In the genomic region with DNA sequence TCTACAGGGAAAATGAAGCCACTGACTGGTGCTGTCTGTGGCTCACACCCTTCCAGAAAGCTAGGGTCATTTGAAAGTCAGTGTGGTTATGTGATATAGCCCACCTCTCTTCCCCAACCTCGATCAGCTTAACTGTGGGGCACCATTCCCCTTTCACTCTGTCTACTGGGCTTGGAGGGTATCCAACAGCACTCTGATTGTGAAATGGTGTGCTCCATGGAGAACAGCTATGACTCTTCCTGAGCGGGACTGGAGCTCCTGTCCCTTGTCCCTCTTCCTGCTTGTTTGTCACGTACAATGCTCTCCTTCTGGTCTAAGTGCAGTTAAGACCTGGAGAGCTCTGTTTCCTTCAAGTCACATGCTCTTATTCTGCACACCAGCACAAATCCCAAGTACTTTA, we compare ENCODE assay signal across 27 mouse cellular contexts. TPM values are rescaled to one million over a fixed set of nuclear protein-coding genes. Genes with fewer than 3 reads are reported as not detected.
DNase-seq lines count a peak whose midpoint lies in the region; ATAC-seq and TF ChIP-seq lines count a peak whose summit lies in the region.
"Had no signal": no experiment of that assay in that cellular context is flagged by ENCODE, and none has a peak within 500 bp of the region (broad histone marks: within the 10 kb centered on the region; RNA-seq: fewer than 3 reads in every experiment).

No protein-coding gene starts in this region.

- H3K27ac ChIP-seq in intestine, embryonic 16.5 days (ENCODE audit: low read length): no peak overlapping the region
- no peak overlapping the region for H3K27ac ChIP-seq in intestine, embryonic 15.5 days
- H3K27ac ChIP-seq in lung, embryonic 14.5 days (ENCODE audit: low read depth): no peak overlapping the region
- peak overlapping the region; percentile 24; the same call in 1 of the 2 replicates for H3K27ac ChIP-seq in stomach, postnatal 0 days (replicated peaks)
- H3K27ac ChIP-seq in layer of hippocampus, adult 2 months: no peak overlapping the region
- H3K27ac ChIP-seq: heart, adult 2 months; hindbrain, embryonic 12.5 days; limb, embryonic 10.5 days; macrophage; midbrain, embryonic 12.5 days had no signal

- no peak overlapping the region for H3K4me2 ChIP-seq in intestine, embryonic 16.5 days (ENCODE audit: low read depth, low read length)
- no peak overlapping the region for H3K4me2 ChIP-seq in intestine, embryonic 15.5 days (replicated peaks)
- no peak overlapping the region for H3K4me2 ChIP-seq in lung, embryonic 14.5 days
- no peak overlapping the region for H3K4me2 ChIP-seq in stomach, postnatal 0 days (replicated peaks; ENCODE audit: low read depth)
- H3K4me2 ChIP-seq: hindbrain, embryonic 12.5 days; midbrain, embryonic 12.5 days had no signal

- DNase-seq in adrenal gland, adult 2 months: peak; percentile 19
- no peak for DNase-seq in adrenal gland, adult 18-20 months (ENCODE audit: low spot score in 2 of 2)
- DNase-seq in lung, embryonic 14.5 days: peak; percentile 14
- DNase-seq in stomach, postnatal 0 days (ENCODE audit: low spot score): no peak
- DNase-seq in layer of hippocampus, adult 2 months (ENCODE audit: low spot score in 2 of 2): no peak
- DNase-seq: cerebellum, postnatal 25 days; gastrocnemius, postnatal 14 days; heart, adult 2 months; right cerebral cortex, postnatal 25 days; thymus, postnatal 36 days had no signal

- no peak overlapping the region for H3K4me3 ChIP-seq in intestine, embryonic 16.5 days (ENCODE audit: low read length)
- no peak overlapping the region for H3K4me3 ChIP-seq in intestine, embryonic 15.5 days (replicated peaks)
- no peak overlapping the region for H3K4me3 ChIP-seq in lung, embryonic 14.5 days (ENCODE audit: low read depth, low read length)
- H3K4me3 ChIP-seq in stomach, postnatal 0 days (ENCODE audit: low read depth, low read length): no peak overlapping the region
- no peak overlapping the region for H3K4me3 ChIP-seq in layer of hippocampus, adult 2 months
- H3K4me3 ChIP-seq: heart, adult 2 months; hindbrain, embryonic 12.5 days; limb, embryonic 10.5 days; midbrain, embryonic 12.5 days had no signal

- ATAC-seq in intestine, embryonic 16.5 days: peak; percentile 5; the same call in 1 of the 2 replicates
- no peak for ATAC-seq in intestine, embryonic 15.5 days
- ATAC-seq in lung, embryonic 14.5 days (ENCODE audit: insufficient read depth): no peak
- no peak for ATAC-seq in stomach, postnatal 0 days (ENCODE audit: low FRiP score, low TSS enrichment)
- no peak for ATAC-seq in megakaryocyte progenitor cell, adult 5-6 weeks (replicated peaks; ENCODE audit: poor library complexity)
- ATAC-seq: CD4-positive, CD25-positive, alpha-beta regulatory T cell, adult 4 months; inflammation-experienced regulatory T-cells, adult 6 months had no signal

- peaks cover 17% of the 10 kb centered on the region for H3K4me1 ChIP-seq in intestine, embryonic 16.5 days (ENCODE audit: control insufficient read depth, insufficient read depth, low read length)
- peaks cover 9% of the 10 kb centered on the region; the same call in 1 of the 2 replicates for H3K4me1 ChIP-seq in intestine, embryonic 15.5 days (replicated peaks)
- H3K4me1 ChIP-seq in lung, embryonic 14.5 days (ENCODE audit: insufficient read depth): peaks cover 4% of the 10 kb centered on the region; the same call in 1 of the 2 replicates
- no peaks in the 10 kb centered on the region for H3K4me1 ChIP-seq in stomach, postnatal 0 days (replicated peaks; ENCODE audit: control insufficient read depth, insufficient read depth)

- no peaks in the 10 kb centered on the region for H3K27me3 ChIP-seq in intestine, embryonic 16.5 days (replicated peaks; ENCODE audit: control insufficient read depth, insufficient read depth, low read length)
- no peaks in the 10 kb centered on the region for H3K27me3 ChIP-seq in intestine, embryonic 15.5 days (replicated peaks)
- no peaks in the 10 kb centered on the region for H3K27me3 ChIP-seq in lung, embryonic 14.5 days (ENCODE audit: insufficient read depth, low read length)
- H3K27me3 ChIP-seq in stomach, postnatal 0 days (ENCODE audit: control insufficient read depth, insufficient read depth, low read length): no peaks in the 10 kb centered on the region
- H3K27me3 ChIP-seq: hindbrain, embryonic 12.5 days; midbrain, embryonic 12.5 days had no signal

- H3K9ac ChIP-seq in intestine, embryonic 16.5 days (ENCODE audit: low read depth, low read length): no peak overlapping the region
- no peak overlapping the region for H3K9ac ChIP-seq in intestine, embryonic 15.5 days
- H3K9ac ChIP-seq in lung, embryonic 14.5 days: no peak overlapping the region
- H3K9ac ChIP-seq in stomach, postnatal 0 days (ENCODE audit: low read length): no peak overlapping the region
- H3K9ac ChIP-seq: hindbrain, embryonic 12.5 days; midbrain, embryonic 12.5 days had no signal

- H3K36me3 ChIP-seq in intestine, embryonic 16.5 days (ENCODE audit: control insufficient read depth, insufficient read depth, low read length): peaks cover 12% of the 10 kb centered on the region
- H3K36me3 ChIP-seq in intestine, embryonic 15.5 days: peaks cover 25% of the 10 kb centered on the region
- H3K36me3 ChIP-seq in lung, embryonic 14.5 days (ENCODE audit: insufficient read depth): peaks cover 69% of the 10 kb centered on the region
- peaks cover 24% of the 10 kb centered on the region for H3K36me3 ChIP-seq in stomach, postnatal 0 days (ENCODE audit: control insufficient read depth, insufficient read depth, low read length)

- H3K9me3 ChIP-seq in intestine, embryonic 16.5 days (ENCODE audit: control insufficient read depth, low read length): no peaks in the 10 kb centered on the region
- H3K9me3 ChIP-seq in intestine, embryonic 15.5 days: no peaks in the 10 kb centered on the region
- H3K9me3 ChIP-seq in lung, embryonic 14.5 days (ENCODE audit: low read depth, low read length): no peaks in the 10 kb centered on the region
- H3K9me3 ChIP-seq in stomach, postnatal 0 days (ENCODE audit: control insufficient read depth, low read length): no peaks in the 10 kb centered on the region
- H3K9me3 ChIP-seq: G1E; hindbrain, embryonic 12.5 days; limb, embryonic 10.5 days; midbrain, embryonic 12.5 days had no signal

- TF ChIP-seq CTCF in lung, embryonic 14.5 days (IDR thresholded peaks at IDR 0.05; ENCODE audit: low read depth): no peak
- TF ChIP-seq CTCF in stomach, postnatal 0 days (IDR thresholded peaks at IDR 0.05; ENCODE audit: low read depth): no peak
- TF ChIP-seq CTCF in layer of hippocampus, adult 2 months (conservative IDR thresholded peaks at IDR 0.05): no peak

- TF ChIP-seq EP300 in stomach, postnatal 0 days (optimal IDR thresholded peaks at IDR 0.05): no peak

- WGBS in intestine, embryonic 16.5 days: 81% methylated on average over 3 of the region's 3 CpGs
- 77% methylated on average over 3 of the region's 3 CpGs for WGBS in intestine, embryonic 15.5 days
- 75% methylated on average over 3 of the region's 3 CpGs for WGBS in lung, embryonic 14.5 days
- WGBS in stomach, postnatal 0 days: 67% methylated on average over 3 of the region's 3 CpGs

RNA-seq across cellular contexts. Expression of gene Isca1, which starts 5.6 kb away (rescaled TPM):
- 100 to 1,000 TPM; 104 to 107 TPM for total RNA-seq in adrenal gland, adult 2 months (2021)
- 59.3 and 60.1 TPM in 2 replicates for polyA plus RNA-seq in adrenal gland, adult 2 months (2012; rRNA removed)
- total RNA-seq in adrenal gland, adult 18-20 months (2021): 100 to 1,000 TPM; 105 to 135 TPM
- 131 and 133 TPM in 2 replicates for polyA plus RNA-seq in intestine, embryonic 16.5 days (2015; fragmentation: Nextera tagmentation; extraction: Ambion mirVana)
- polyA plus RNA-seq in intestine, embryonic 15.5 days (2015; fragmentation: Nextera tagmentation; extraction: Ambion mirVana): 114 and 117 TPM in 2 replicates
- 105 and 121 TPM in 2 replicates for polyA plus RNA-seq in lung, embryonic 14.5 days (2014; fragmentation: Nextera tagmentation; extraction: Ambion mirVana)
- polyA plus RNA-seq in stomach, postnatal 0 days (2015; fragmentation: Nextera tagmentation; extraction: Ambion mirVana): 73.4 and 77.1 TPM in 2 replicates
- total RNA-seq in megakaryocyte progenitor cell, adult 5-6 weeks (2015): 65.4 and 74.1 TPM in 2 replicates
- total RNA-seq in megakaryocyte progenitor cell, adult 5-6 weeks (2017): 29.9 and 34.0 TPM in 2 replicates
- total RNA-seq in layer of hippocampus, adult 2 months (2021): 100 to 1,000 TPM; 138 to 142 TPM

RNA-seq across cellular contexts. Expression of gene Gm49354, which starts 6.9 kb away (rescaled TPM):
- not detected for total RNA-seq in adrenal gland, adult 2 months (2021)
- not detected in 2 replicates for polyA plus RNA-seq in adrenal gland, adult 2 months (2012; rRNA removed)
- not detected for total RNA-seq in adrenal gland, adult 18-20 months (2021)
- polyA plus RNA-seq in intestine, embryonic 16.5 days (2015; fragmentation: Nextera tagmentation; extraction: Ambion mirVana): not detected in 2 replicates
- not detected in 2 replicates for polyA plus RNA-seq in intestine, embryonic 15.5 days (2015; fragmentation: Nextera tagmentation; extraction: Ambion mirVana)
- not detected in 2 replicates for polyA plus RNA-seq in lung, embryonic 14.5 days (2014; fragmentation: Nextera tagmentation; extraction: Ambion mirVana)
- not detected in 2 replicates for polyA plus RNA-seq in stomach, postnatal 0 days (2015; fragmentation: Nextera tagmentation; extraction: Ambion mirVana)
- not detected in 2 replicates for total RNA-seq in megakaryocyte progenitor cell, adult 5-6 weeks (2015)
- total RNA-seq in megakaryocyte progenitor cell, adult 5-6 weeks (2017): not detected in 2 replicates
- not detected for total RNA-seq in layer of hippocampus, adult 2 months (2021)
- total RNA-seq: adrenal gland, postnatal 4 days; G1E; gastrocnemius, postnatal 14 days; heart, adult 2 months; layer of hippocampus, adult 18-20 months; left cerebral cortex, adult 18-20 months had no signal
- polyA plus RNA-seq: CD4-positive, CD25-positive, alpha-beta regulatory T cell, adult 4 months; forebrain, embryonic 11.5 days; heart, adult 2 months; hindbrain, embryonic 12.5 days; inflammation-experienced regulatory T-cells, adult 6 months; kidney, embryonic 16.5 days; limb, embryonic 10.5 days; macrophage; midbrain, embryonic 12.5 days; neural tube, embryonic 14.5 days; testis, adult 2 months had no signal

RNA-seq across cellular contexts. Expression of gene 1700014D04Rik, which starts 28.6 kb away (rescaled TPM):
- not detected for total RNA-seq in adrenal gland, adult 2 months (2021)
- polyA plus RNA-seq in adrenal gland, adult 2 months (2012; rRNA removed): 0.03 TPM in 1 of 2 replicates, not detected in the other
- not detected for total RNA-seq in adrenal gland, adult 18-20 months (2021)
- not detected in 2 replicates for polyA plus RNA-seq in intestine, embryonic 16.5 days (2015; fragmentation: Nextera tagmentation; extraction: Ambion mirVana)
- polyA plus RNA-seq in intestine, embryonic 15.5 days (2015; fragmentation: Nextera tagmentation; extraction: Ambion mirVana): not detected in 2 replicates
- 0.24 TPM in 1 of 2 replicates, not detected in the other for polyA plus RNA-seq in lung, embryonic 14.5 days (2014; fragmentation: Nextera tagmentation; extraction: Ambion mirVana)
- 0.02 TPM in 1 of 2 replicates, not detected in the other for polyA plus RNA-seq in stomach, postnatal 0 days (2015; fragmentation: Nextera tagmentation; extraction: Ambion mirVana)
- 0.10 TPM in 1 of 2 replicates, not detected in the other for total RNA-seq in megakaryocyte progenitor cell, adult 5-6 weeks (2015)
- not detected in 2 replicates for total RNA-seq in megakaryocyte progenitor cell, adult 5-6 weeks (2017)
- under 1 TPM; 0.31 to 0.86 TPM for total RNA-seq in layer of hippocampus, adult 2 months (2021)
- total RNA-seq: gastrocnemius, postnatal 14 days; heart, adult 2 months had no signal
- polyA plus RNA-seq: CD4-positive, CD25-positive, alpha-beta regulatory T cell, adult 4 months; G1E; heart, adult 2 months; hindbrain, embryonic 12.5 days; inflammation-experienced regulatory T-cells, adult 6 months; kidney, embryonic 16.5 days; macrophage; midbrain, embryonic 12.5 days had no signal

RNA-seq across cellular contexts. Expression of gene Spata31d1d, which starts 43.6 kb away (rescaled TPM):
- not detected for total RNA-seq in adrenal gland, adult 2 months (2021)
- not detected in 2 replicates for polyA plus RNA-seq in adrenal gland, adult 2 months (2012; rRNA removed)
- total RNA-seq in adrenal gland, adult 18-20 months (2021): not detected
- not detected in 2 replicates for polyA plus RNA-seq in intestine, embryonic 16.5 days (2015; fragmentation: Nextera tagmentation; extraction: Ambion mirVana)
- polyA plus RNA-seq in intestine, embryonic 15.5 days (2015; fragmentation: Nextera tagmentation; extraction: Ambion mirVana): not detected in 2 replicates
- polyA plus RNA-seq in lung, embryonic 14.5 days (2014; fragmentation: Nextera tagmentation; extraction: Ambion mirVana): not detected in 2 replicates
- not detected in 2 replicates for polyA plus RNA-seq in stomach, postnatal 0 days (2015; fragmentation: Nextera tagmentation; extraction: Ambion mirVana)
- not detected in 2 replicates for total RNA-seq in megakaryocyte progenitor cell, adult 5-6 weeks (2015)
- not detected in 2 replicates for total RNA-seq in megakaryocyte progenitor cell, adult 5-6 weeks (2017)
- total RNA-seq in layer of hippocampus, adult 2 months (2021): not detected
- total RNA-seq: adrenal gland, postnatal 4 days; gastrocnemius, postnatal 14 days; heart, adult 2 months; layer of hippocampus, adult 18-20 months; left cerebral cortex, adult 18-20 months had no signal
- polyA plus RNA-seq: CD4-positive, CD25-positive, alpha-beta regulatory T cell, adult 4 months; forebrain, embryonic 11.5 days; G1E; hindbrain, embryonic 12.5 days; inflammation-experienced regulatory T-cells, adult 6 months; kidney, embryonic 16.5 days; limb, embryonic 10.5 days; macrophage; midbrain, embryonic 12.5 days; neural tube, embryonic 14.5 days had no signal

RNA-seq across cellular contexts. Expression of gene Tut7, which starts 47.8 kb away (rescaled TPM):
- total RNA-seq in adrenal gland, adult 2 months (2021): 10 to 100 TPM; 60.9 to 79.3 TPM
- polyA plus RNA-seq in adrenal gland, adult 2 months (2012; rRNA removed): 14.8 and 16.4 TPM in 2 replicates
- 10 to 100 TPM; 63.0 to 64.1 TPM for total RNA-seq in adrenal gland, adult 18-20 months (2021)
- 36.1 and 38.7 TPM in 2 replicates for polyA plus RNA-seq in intestine, embryonic 16.5 days (2015; fragmentation: Nextera tagmentation; extraction: Ambion mirVana)
- 41.7 and 43.6 TPM in 2 replicates for polyA plus RNA-seq in intestine, embryonic 15.5 days (2015; fragmentation: Nextera tagmentation; extraction: Ambion mirVana)
- 44.3 and 44.6 TPM in 2 replicates for polyA plus RNA-seq in lung, embryonic 14.5 days (2014; fragmentation: Nextera tagmentation; extraction: Ambion mirVana)
- 29.1 and 31.6 TPM in 2 replicates for polyA plus RNA-seq in stomach, postnatal 0 days (2015; fragmentation: Nextera tagmentation; extraction: Ambion mirVana)
- total RNA-seq in megakaryocyte progenitor cell, adult 5-6 weeks (2015): 55.9 and 65.0 TPM in 2 replicates
- 73.9 and 127 TPM in 2 replicates for total RNA-seq in megakaryocyte progenitor cell, adult 5-6 weeks (2017)
- total RNA-seq in layer of hippocampus, adult 2 months (2021): 10 to 100 TPM; 55.1 to 68.5 TPM

Comparison
In these comparisons a context has a peak if more than half of its experiments do, and no peak if none do; other contexts are left out.
1. DNase-seq: peak in adrenal gland, adult 2 months (single experiment) and lung, embryonic 14.5 days (single experiment); none in adrenal gland, adult 18-20 months (0 of 2), stomach, postnatal 0 days (single experiment) and layer of hippocampus, adult 2 months (0 of 2).